Mouse (Mus musculus) layer of hippocampus, adult 8-10 months (tissue): ENCODE measurements around the gene Sdk2. TPM values are rescaled to one million over a fixed set of nuclear protein-coding genes. Genes with fewer than 3 reads are reported as not detected.

ENCODE experiments used
- DNase-seq, 2 experiments: peaks; one replicate each; pipeline ENCODE4 v3.0.0; 2022; ENCODE audit warnings: low spot score in 2 of 2
- total RNA-seq, 4 experiments: library from RNA; stranded (reverse); gene quantifications; 2 replicates each; pipeline ENCODE4 v1.2.4; 2022

Sdk2 gene
- total RNA-seq, 4 experiments from 2014 or later: 16.1 to 22.7 (median 21.2) TPM

GRCm38 (mm10) chr11:114046927-114047326, 19.9 kb downstream of the Sdk2 start:
- DNase-seq: no peak

DNA sequence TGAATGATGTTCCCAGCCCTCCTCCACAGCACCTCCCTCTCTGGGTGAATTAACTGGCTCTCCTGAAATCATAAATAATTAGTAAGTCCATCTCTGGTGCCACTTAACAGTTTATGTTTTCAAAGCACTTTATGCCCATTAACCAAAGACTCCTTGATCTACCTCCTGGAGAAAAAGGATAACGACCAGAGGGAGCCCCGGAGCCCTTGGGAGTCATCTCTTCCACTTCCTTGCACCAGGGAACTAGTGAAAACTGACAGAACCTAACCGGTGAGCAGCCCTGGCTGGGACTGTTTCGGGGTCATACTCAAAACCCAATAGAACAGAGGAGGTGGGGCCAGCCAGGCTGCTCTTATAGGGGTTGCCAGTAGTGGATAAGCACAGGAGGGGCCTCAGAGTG, 22.5 kb downstream of the Sdk2 start:
- no peak for DNase-seq

DNA sequence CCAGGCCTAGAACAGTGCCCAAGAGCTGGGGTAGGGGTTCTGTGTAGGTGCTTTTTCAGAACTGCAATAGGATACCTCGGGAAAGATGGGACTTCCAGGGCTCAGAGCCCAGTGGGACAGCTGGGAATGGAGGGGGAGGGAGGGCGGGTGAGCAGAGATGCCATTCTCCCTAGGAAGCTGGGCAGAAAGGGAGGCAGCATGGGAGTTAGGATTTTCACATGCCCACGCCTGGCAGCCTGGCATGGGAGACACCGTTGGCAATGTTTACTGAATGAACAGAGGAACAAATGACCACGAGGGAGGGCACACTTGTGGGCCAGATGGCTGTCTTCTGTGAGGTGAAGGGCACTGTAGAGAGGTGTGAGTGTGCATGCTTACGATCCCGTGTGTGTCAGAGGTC, 23.3 kb downstream of the Sdk2 start:
- DNase-seq: no peak

GRCm38 (mm10) chr11:114040391-114041035, 26.3 kb downstream of the Sdk2 start:
- DNase-seq: no peak

DNA sequence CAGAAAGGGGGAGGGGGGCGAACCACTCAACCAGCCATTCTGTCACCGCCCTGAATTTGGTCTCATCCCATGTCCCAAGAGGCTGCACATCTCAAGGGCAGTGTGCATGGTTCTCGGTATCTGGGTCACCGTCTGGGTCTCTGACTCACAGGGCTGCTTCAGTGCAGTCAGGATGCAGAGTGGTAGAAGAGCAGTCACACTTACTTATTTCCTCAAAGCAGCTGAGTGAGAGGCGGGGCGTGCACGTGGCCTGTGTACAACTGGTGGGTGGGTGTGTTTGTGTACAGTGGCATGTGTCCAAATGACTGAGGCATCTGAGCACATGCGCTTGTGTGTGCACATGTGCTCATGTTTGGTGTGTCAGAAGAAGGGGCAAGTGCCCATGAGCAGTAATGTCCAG, 28.8 kb downstream of the Sdk2 start:
- DNase-seq: peak; percentile 58 to 64

GRCm38 (mm10) chr11:114031491-114031890, 35.4 kb downstream of the Sdk2 start:
- DNase-seq: no peak

DNA sequence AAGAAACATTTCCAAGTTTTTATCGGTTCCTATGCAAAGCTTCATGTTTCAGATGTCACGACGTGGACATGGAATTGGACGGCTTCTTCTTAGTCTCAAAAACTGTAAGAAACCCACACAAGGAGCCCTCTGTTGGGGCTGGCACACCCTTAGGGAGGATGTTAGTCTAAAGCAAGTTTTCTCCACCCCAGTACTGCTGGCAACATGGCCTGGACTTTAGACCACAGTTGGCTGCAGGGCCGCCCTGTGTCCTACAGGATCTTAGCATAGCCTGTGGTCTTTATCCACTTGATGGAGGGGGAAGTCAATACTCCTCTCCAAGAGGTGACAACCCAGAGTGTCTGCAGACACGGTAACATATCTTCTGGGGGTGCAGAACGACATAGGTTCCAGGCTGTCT, 36.6 kb downstream of the Sdk2 start:
- no peak for DNase-seq

- no peak for DNase-seq
Observed at GRCm38 (mm10) chr11:114028512-114028911, 38.3 kb downstream of the Sdk2 start.

DNA sequence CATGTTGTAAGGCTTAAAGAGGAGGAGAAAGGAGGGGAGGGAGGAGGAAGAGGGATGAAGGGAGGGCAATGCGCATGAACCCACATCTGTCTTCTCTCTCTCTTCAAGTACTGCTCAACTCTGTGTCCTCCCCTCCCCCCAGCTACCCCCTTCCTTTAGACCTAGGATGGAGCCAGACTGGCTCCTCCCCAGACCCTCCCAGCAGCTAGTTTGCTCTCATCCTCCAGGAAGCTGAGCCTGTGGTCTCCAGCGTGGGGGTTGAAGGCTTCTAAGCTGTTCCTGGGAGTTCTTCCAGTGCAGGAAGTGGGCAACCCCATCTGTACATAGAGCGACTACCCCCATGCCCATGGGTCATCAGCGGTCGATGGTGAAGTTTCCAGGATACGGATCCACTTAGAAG, 38.8 kb downstream of the Sdk2 start:
- DNase-seq: no peak

DNA sequence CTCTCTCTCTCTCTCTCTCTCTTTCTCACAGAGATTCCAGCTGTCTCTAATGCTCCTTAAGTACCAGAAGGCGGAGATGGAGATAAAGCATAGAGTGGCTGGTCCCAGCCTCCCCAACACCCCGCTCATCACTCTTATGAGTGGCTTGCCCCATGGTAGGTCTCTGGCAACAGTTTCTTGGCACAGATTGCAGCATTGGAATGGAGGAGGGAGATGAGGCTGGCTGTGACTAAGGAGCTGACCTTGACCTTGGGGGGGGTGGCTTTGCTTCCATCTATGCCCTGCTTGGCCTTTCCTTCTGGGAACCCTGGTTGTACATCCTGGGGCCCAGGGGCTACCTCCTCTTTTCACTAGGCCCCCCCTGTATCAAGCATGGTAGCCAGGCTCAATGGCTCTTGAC, 41.8 kb downstream of the Sdk2 start:
- DNase-seq: no peak

GRCm38 (mm10) chr11:114023965-114024364, 42.9 kb downstream of the Sdk2 start:
- no peak for DNase-seq

GRCm38 (mm10) chr11:114022166-114022565, 44.7 kb downstream of the Sdk2 start:
- DNase-seq: no peak

DNA sequence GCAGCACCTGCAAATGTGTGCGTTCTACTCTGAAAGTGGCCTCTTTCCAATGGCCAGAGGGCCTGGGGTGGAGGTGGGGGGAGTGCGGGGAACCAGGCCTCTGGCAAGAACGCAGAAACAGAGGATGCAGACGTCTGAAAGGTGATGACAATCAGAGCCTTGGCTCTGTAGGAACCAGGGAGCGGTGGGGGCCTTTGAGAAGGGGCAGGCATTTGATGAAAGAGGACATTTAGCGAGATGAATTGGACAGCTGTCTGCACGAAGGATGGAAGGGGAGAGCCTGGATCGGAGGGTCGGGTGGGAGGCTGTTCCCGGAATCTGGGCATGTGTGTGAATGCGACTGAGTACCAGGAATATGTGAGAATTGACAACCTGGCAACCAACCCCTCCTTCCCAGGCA, 47.8 kb downstream of the Sdk2 start:
- no peak for DNase-seq

DNA sequence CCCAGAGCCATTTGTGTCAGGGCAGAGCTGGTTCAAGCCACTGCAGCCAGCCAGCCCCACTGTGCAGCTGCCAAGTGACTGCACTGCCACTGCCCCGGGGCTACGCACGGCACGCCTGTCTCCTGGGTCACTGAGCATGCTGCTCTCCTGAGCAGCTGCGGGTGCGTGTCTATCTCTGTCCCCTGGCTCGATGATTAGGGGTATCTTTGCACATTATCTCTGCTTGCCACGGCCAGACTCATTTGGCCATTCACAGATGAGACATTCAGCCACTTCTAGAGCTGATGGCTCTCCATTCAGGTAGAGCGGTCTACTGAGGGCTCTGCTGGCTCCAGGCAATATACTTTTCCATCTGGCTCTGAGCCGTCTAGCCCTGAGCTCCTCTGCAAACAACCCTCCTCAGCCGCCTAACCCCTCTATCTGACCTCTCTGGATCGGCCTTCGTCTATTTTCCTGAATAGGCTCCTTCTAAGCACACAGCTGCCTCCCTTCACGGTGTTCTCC, 49.9 kb downstream of the Sdk2 start:
- no peak for DNase-seq

- DNase-seq: no peak
Observed at GRCm38 (mm10) chr11:114016108-114016888, 50.5 kb downstream of the Sdk2 start.

- no peak for DNase-seq
Observed at GRCm38 (mm10) chr11:114011523-114011922, 55.3 kb downstream of the Sdk2 start.

- DNase-seq: no peak
Observed at GRCm38 (mm10) chr11:114005879-114006278, 61.0 kb downstream of the Sdk2 start.

- DNase-seq: no peak
Observed at GRCm38 (mm10) chr11:114004651-114005050, 62.2 kb downstream of the Sdk2 start.

DNA sequence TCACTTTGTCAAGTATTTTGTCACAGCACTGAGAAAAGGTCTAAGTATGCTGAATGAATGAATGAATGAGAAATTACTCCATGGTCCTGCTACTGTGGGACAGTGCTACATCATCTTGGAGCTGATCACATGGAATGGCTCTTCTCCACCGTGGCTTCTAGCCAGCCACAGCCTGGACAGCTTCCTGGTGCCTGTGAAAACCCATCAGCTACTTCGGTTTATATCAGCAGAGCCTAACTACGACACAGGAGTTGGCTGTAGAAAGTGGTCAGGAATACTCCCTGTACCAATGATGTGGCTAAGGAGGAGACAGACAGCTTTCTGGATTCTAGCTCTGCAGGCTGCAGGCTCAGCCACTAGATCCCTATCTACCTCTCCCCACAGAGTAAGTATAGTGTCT, 63.7 kb downstream of the Sdk2 start:
- no peak for DNase-seq

DNA sequence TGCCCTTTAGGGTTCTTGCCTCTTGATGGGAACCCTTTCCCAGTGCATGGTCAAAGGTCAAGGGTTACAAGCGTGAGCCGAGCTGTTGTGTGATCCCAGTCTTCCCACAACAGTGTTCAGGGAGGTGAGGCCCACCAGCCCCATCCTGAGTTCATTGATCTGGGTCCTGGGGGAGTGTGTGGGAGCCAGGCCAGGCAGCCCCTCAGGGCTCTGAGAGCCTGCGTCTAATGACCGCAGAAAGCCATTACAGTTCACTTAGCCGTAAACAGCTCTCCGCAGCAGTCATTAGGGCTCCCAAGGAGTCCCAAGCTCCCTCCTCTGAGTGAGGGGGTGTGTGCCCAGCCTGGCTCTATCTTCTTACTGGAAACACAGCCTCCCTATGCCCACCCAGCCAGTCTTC, 66.8 kb downstream of the Sdk2 start:
- no peak for DNase-seq

GRCm38 (mm10) chr11:113998702-113999101, 68.1 kb downstream of the Sdk2 start:
- no peak for DNase-seq

- DNase-seq: no peak
Observed at GRCm38 (mm10) chr11:113993921-113994320, 72.9 kb downstream of the Sdk2 start.

- DNase-seq: no peak
Observed at GRCm38 (mm10) chr11:113992894-113993293, 74.0 kb downstream of the Sdk2 start.
